Mouse (Mus musculus): Measurements from ENCODE around the gene Habp4.
A peak's percentile ranks its signal among the peaks of the same experiment; 100 is the strongest.

Gene Habp4

GRCm38 (mm10) chr13:64178746-64179652, 17.4 kb downstream of the Habp4 start:
- DNase-seq (ENCODE audit: extremely low spot score), result no peak

- no peak for DNase-seq (ENCODE audit: extremely low spot score)
These were observed 18.7 kb downstream of the Habp4 start for GRCm38 (mm10) chr13:64180300-64180699.

- DNase-seq (ENCODE audit: extremely low spot score), result peak; percentile 36
These were observed 19.3 kb downstream of the Habp4 start for GRCm38 (mm10) chr13:64180888-64181287.

GRCm38 (mm10) chr13:64182091-64182490, 20.5 kb downstream of the Habp4 start:
- DNase-seq (ENCODE audit: extremely low spot score), result no peak

- DNase-seq (ENCODE audit: extremely low spot score), result no peak
These were observed 22.0 kb downstream of the Habp4 start for GRCm38 (mm10) chr13:64183583-64183982.

GRCm38 (mm10) chr13:64184361-64184760, 22.7 kb downstream of the Habp4 start:
- no peak for DNase-seq (ENCODE audit: extremely low spot score)

- DNase-seq (ENCODE audit: extremely low spot score), result no peak
These were observed 23.6 kb downstream of the Habp4 start for GRCm38 (mm10) chr13:64185176-64185575.

- no peak for DNase-seq (ENCODE audit: extremely low spot score)
These were observed 24.0 kb downstream of the Habp4 start for GRCm38 (mm10) chr13:64185586-64185985.

- no peak for DNase-seq (ENCODE audit: extremely low spot score)
These were observed 24.9 kb downstream of the Habp4 start for GRCm38 (mm10) chr13:64186516-64186915.

- no peak for DNase-seq (ENCODE audit: extremely low spot score)
These were observed 25.4 kb downstream of the Habp4 start for GRCm38 (mm10) chr13:64187065-64187464.

GRCm38 (mm10) chr13:64197899-64198298, 36.3 kb downstream of the Habp4 start:
- no peak for DNase-seq (ENCODE audit: extremely low spot score)

GRCm38 (mm10) chr13:64198310-64198709, 36.7 kb downstream of the Habp4 start:
- no peak for DNase-seq (ENCODE audit: extremely low spot score)

GRCm38 (mm10) chr13:64200911-64201310, 39.3 kb downstream of the Habp4 start:
- DNase-seq (ENCODE audit: extremely low spot score), result no peak

GRCm38 (mm10) chr13:64204726-64205125, 43.1 kb downstream of the Habp4 start:
- DNase-seq (ENCODE audit: extremely low spot score), result no peak

GRCm38 (mm10) chr13:64205186-64205585, 43.6 kb downstream of the Habp4 start:
- peak; percentile 21 for DNase-seq (ENCODE audit: extremely low spot score)

GRCm38 (mm10) chr13:64208146-64208545, 46.5 kb downstream of the Habp4 start:
- DNase-seq (ENCODE audit: extremely low spot score), result no peak

GRCm38 (mm10) chr13:64211995-64212603, 50.5 kb downstream of the Habp4 start:
- no peak for DNase-seq (ENCODE audit: extremely low spot score)

GRCm38 (mm10) chr13:64214891-64215290, 53.3 kb downstream of the Habp4 start:
- DNase-seq (ENCODE audit: extremely low spot score), result no peak

GRCm38 (mm10) chr13:64225738-64226137, 64.1 kb downstream of the Habp4 start:
- no peak for DNase-seq (ENCODE audit: extremely low spot score)

GRCm38 (mm10) chr13:64226725-64227124, 65.1 kb downstream of the Habp4 start:
- no peak for DNase-seq (ENCODE audit: extremely low spot score)

- no peak for DNase-seq (ENCODE audit: extremely low spot score)
These were observed 71.5 kb downstream of the Habp4 start for GRCm38 (mm10) chr13:64233139-64233538.

- DNase-seq (ENCODE audit: extremely low spot score), result peak; percentile 30
These were observed 73.6 kb downstream of the Habp4 start for GRCm38 (mm10) chr13:64235062-64235715.

- no peak for DNase-seq (ENCODE audit: extremely low spot score)
These were observed 74.2 kb downstream of the Habp4 start for GRCm38 (mm10) chr13:64235777-64236176.

Measured in embryo, embryonic 9.5 days (tissue).